Mouse (Mus musculus): ENCODE data around the gene Trpm6.

The Trpm6 gene

GRCm38 (mm10) chr19:18766399-18766798, 16.6 kb downstream of the Trpm6 start:
- in situ Hi-C loops (cut with MboI, MseI) = no loop called here

GRCm38 (mm10) chr19:18771048-18771447, 21.3 kb downstream of the Trpm6 start:
- in situ Hi-C loops (cut with MboI, MseI) = no loop called here

- in situ Hi-C loops (cut with MboI, MseI) = no loop called here
These were observed 21.8 kb downstream of the Trpm6 start for GRCm38 (mm10) chr19:18771561-18771960.

- in situ Hi-C loops (cut with MboI, MseI) = no loop called here
These were observed 23.2 kb downstream of the Trpm6 start for GRCm38 (mm10) chr19:18772888-18773488.

GRCm38 (mm10) chr19:18774085-18774484, 24.3 kb downstream of the Trpm6 start:
- in situ Hi-C loops (cut with MboI, MseI) = no loop called here

GRCm38 (mm10) chr19:18799646-18800045, 49.9 kb downstream of the Trpm6 start:
- in situ Hi-C loops (cut with MboI, MseI) = no loop called here

GRCm38 (mm10) chr19:18811264-18811663, 61.5 kb downstream of the Trpm6 start:
- in situ Hi-C loops (cut with MboI, MseI) = no loop called here

- in situ Hi-C loops (cut with MboI, MseI) = no loop called here
These were observed 65.4 kb downstream of the Trpm6 start for GRCm38 (mm10) chr19:18815170-18815569.

GRCm38 (mm10) chr19:18817425-18817824, 67.6 kb downstream of the Trpm6 start:
- in situ Hi-C loops (cut with MboI, MseI) = no loop called here

GRCm38 (mm10) chr19:18828601-18829000, 78.8 kb downstream of the Trpm6 start:
- in situ Hi-C loops (cut with MboI, MseI) = no loop called here

- in situ Hi-C loops (cut with MboI, MseI) = loop anchor here (10.0 kb wide), 2 partner anchors 116 to 146 kb away; partner anchors contain the start of gene D030056L22Rik
These were observed 81.4 kb downstream of the Trpm6 start for GRCm38 (mm10) chr19:18831196-18831595.

GRCm38 (mm10) chr19:18834971-18835370, 85.2 kb downstream of the Trpm6 start:
- in situ Hi-C loops (cut with MboI, MseI) = loop anchor here (10.0 kb wide), 2 partner anchors 120 to 150 kb away; partner anchors contain the start of gene D030056L22Rik

- in situ Hi-C loops (cut with MboI, MseI) = no loop called here
These were observed 92.2 kb downstream of the Trpm6 start for GRCm38 (mm10) chr19:18841789-18842562.

GRCm38 (mm10) chr19:18842626-18843025, 92.8 kb downstream of the Trpm6 start:
- in situ Hi-C loops (cut with MboI, MseI) = no loop called here

GRCm38 (mm10) chr19:18846336-18846735, 96.6 kb downstream of the Trpm6 start:
- in situ Hi-C loops (cut with MboI, MseI) = no loop called here

GRCm38 (mm10) chr19:18868311-18868710, 118.5 kb downstream of the Trpm6 start:
- in situ Hi-C loops (cut with MboI, MseI) = no loop called here

GRCm38 (mm10) chr19:18872792-18873569, 123.2 kb downstream of the Trpm6 start:
- in situ Hi-C loops (cut with MboI, MseI) = no loop called here

- in situ Hi-C loops (cut with MboI, MseI) = no loop called here
These were observed 124.2 kb downstream of the Trpm6 start for GRCm38 (mm10) chr19:18873709-18874644.

GRCm38 (mm10) chr19:18879264-18879663, 129.5 kb downstream of the Trpm6 start:
- in situ Hi-C loops (cut with MboI, MseI) = no loop called here

GRCm38 (mm10) chr19:18881162-18881561, 131.4 kb downstream of the Trpm6 start:
- in situ Hi-C loops (cut with MboI, MseI) = no loop called here

Measured in T-helper 1 cell (primary cell).